Mouse (Mus musculus) MEL (cell line): ENCODE measurements around the gene Notch2. TPM values are rescaled to one million over a fixed set of nuclear protein-coding genes. Genes with fewer than 3 reads are reported as not detected.

ENCODE experiments used
- DNase-seq: peaks from one replicate; pipeline ENCODE4 v3.0.0; 2011; ENCODE audit warnings: low read depth, low spot score
- H3K27ac ChIP-seq: 2 replicates; pipeline ENCODE4 v1.5.1; 2012; ENCODE audit warnings: low read depth, mild to moderate bottlenecking, control low read depth, low read length, moderate library complexity; ENCODE audit not compliant: control insufficient read depth
- H3K27me3 ChIP-seq, 2 experiments: fragments of 150-350 bp in 1 of 2; sonication (generic) in 1 of 2; 2 replicates each; pipeline ENCODE4 v1.6.1; 2012; ENCODE audit warnings: low read length in 2 of 2, mild to moderate bottlenecking in 2 of 2, improper control_type of control experiment in 1 of 2, moderate library complexity in 1 of 2; ENCODE audit not compliant: insufficient read depth in 2 of 2, control insufficient read depth in 1 of 2
- H3K36me3 ChIP-seq, 2 experiments: 2 replicates each; pipeline ENCODE4 v1.6.1; 2012 to 2014; ENCODE audit warnings: low read length in 2 of 2, improper control_type of control experiment in 1 of 2, inconsistent platforms in 1 of 2, mild to moderate bottlenecking in 1 of 2; ENCODE audit not compliant: insufficient read depth in 2 of 2, control insufficient read depth in 1 of 2
- H3K4me1 ChIP-seq, 2 experiments: fragments of 150-350 bp in 1 of 2; sonication (generic) in 1 of 2; 2 replicates each; pipeline ENCODE4 v1.6.1; 2012; ENCODE audit warnings: low read length in 2 of 2, improper control_type of control experiment in 1 of 2, mild to moderate bottlenecking in 1 of 2; ENCODE audit not compliant: insufficient read depth in 2 of 2, control insufficient read depth in 1 of 2
- H3K4me3 ChIP-seq, 2 experiments: fragments of 150-350 bp in 1 of 2; sonication (generic) in 1 of 2; 2 replicates each; pipeline ENCODE4 v1.5.1; 2012; ENCODE audit warnings: low read depth in 2 of 2, low read length in 2 of 2, mild to moderate bottlenecking in 2 of 2, moderate library complexity in 2 of 2, control low read depth in 1 of 2, improper control_type of control experiment in 1 of 2; ENCODE audit not compliant: control insufficient read depth in 1 of 2, insufficient read depth in 1 of 2
- H3K79me2 ChIP-seq: 2 replicates; pipeline ENCODE4 v1.6.1; 2012; ENCODE audit warnings: mild to moderate bottlenecking, low read length, moderate library complexity; ENCODE audit not compliant: control insufficient read depth, poor library complexity, insufficient read depth
- H3K9ac ChIP-seq: 2 replicates; pipeline ENCODE4 v1.6.1; 2012; ENCODE audit warnings: low read depth, mild to moderate bottlenecking, control low read depth, low read length, moderate library complexity; ENCODE audit not compliant: control insufficient read depth, poor library complexity, severe bottlenecking
- H3K9me3 ChIP-seq: fragments of 150-350 bp; sonication (generic); replicated peaks from 2 replicates; pipeline ENCODE4 v1.6.1; 2012; ENCODE audit warnings: mild to moderate bottlenecking, low read length, improper control_type of control experiment, moderate library complexity; ENCODE audit not compliant: insufficient read depth
- BHLHE40 ChIP-seq: IDR thresholded peaks from 2 replicates; pipeline ENCODE4 v1.6.1; 2012; ENCODE audit warnings: low read depth, mild to moderate bottlenecking, inconsistent platforms, low read length, improper control_type of control experiment, borderline replicate concordance
- E2F4 ChIP-seq: IDR thresholded peaks from 2 replicates; pipeline ENCODE4 v1.6.1; 2011; ENCODE audit warnings: low read depth, low read length, improper control_type of control experiment, borderline replicate concordance
- ELF1 ChIP-seq: IDR thresholded peaks from 2 replicates; pipeline ENCODE4 v1.6.1; 2014; ENCODE audit warnings: low read depth, mild to moderate bottlenecking, inconsistent platforms, low read length, improper control_type of control experiment, moderate library complexity
- EP300 ChIP-seq, 2 experiments: IDR thresholded peaks; 2 replicates each; pipeline ENCODE4 v1.6.1; 2011; ENCODE audit warnings: improper control_type of control experiment in 2 of 2, low read length in 2 of 2, low read depth in 1 of 2, mild to moderate bottlenecking in 1 of 2
- GABPA ChIP-seq: IDR thresholded peaks from 2 replicates; pipeline ENCODE4 v1.6.1; 2012; ENCODE audit warnings: low read depth, mild to moderate bottlenecking, inconsistent platforms, low read length, improper control_type of control experiment, moderate library complexity
- GATA1 ChIP-seq: IDR thresholded peaks from 2 replicates; pipeline ENCODE4 v1.6.1; 2011; ENCODE audit warnings: low read depth, low read length, improper control_type of control experiment
- HCFC1 ChIP-seq: IDR thresholded peaks from 2 replicates; pipeline ENCODE4 v1.6.1; 2012; ENCODE audit warnings: low read depth, mild to moderate bottlenecking, inconsistent platforms, low read length, improper control_type of control experiment, moderate library complexity
- JUND ChIP-seq: IDR thresholded peaks from 2 replicates; pipeline ENCODE4 v1.6.1; 2011; ENCODE audit warnings: low read depth, mild to moderate bottlenecking, improper control_type of control experiment, low read length
- KAT2A ChIP-seq: conservative IDR thresholded peaks from 2 replicates; pipeline ENCODE4 v1.6.1; 2012; ENCODE audit warnings: low read depth, low read length, improper control_type of control experiment, inconsistent platforms
- MAZ ChIP-seq: IDR thresholded peaks from 2 replicates; pipeline ENCODE4 v1.6.1; 2012; ENCODE audit warnings: low read depth, mild to moderate bottlenecking, inconsistent platforms, low read length, improper control_type of control experiment
- MEF2A ChIP-seq: IDR thresholded peaks from 2 replicates; pipeline ENCODE4 v1.6.1; 2014; ENCODE audit warnings: low read depth, mild to moderate bottlenecking, inconsistent platforms, low read length, improper control_type of control experiment; ENCODE audit not compliant: poor library complexity, insufficient replicate concordance, severe bottlenecking; ENCODE audit errors: extremely low read depth
- MXI1 ChIP-seq: IDR thresholded peaks from 2 replicates; pipeline ENCODE4 v1.6.1; 2011; ENCODE audit warnings: mild to moderate bottlenecking, low read depth, low read length, improper control_type of control experiment
- NELFE ChIP-seq: IDR thresholded peaks from 2 replicates; pipeline ENCODE4 v1.6.1; 2011; ENCODE audit warnings: low read depth, low read length, improper control_type of control experiment
- NRF1 ChIP-seq: IDR thresholded peaks from 2 replicates; pipeline ENCODE4 v1.6.1; 2014; ENCODE audit warnings: low read depth, mild to moderate bottlenecking, inconsistent platforms, low read length, improper control_type of control experiment, moderate library complexity; ENCODE audit not compliant: poor library complexity, insufficient read depth, severe bottlenecking
- POLR2AphosphoS5 ChIP-seq: IDR thresholded peaks from 2 replicates; pipeline ENCODE4 v1.6.1; 2012; ENCODE audit warnings: low read depth, borderline replicate concordance, mild to moderate bottlenecking, inconsistent platforms, low read length, moderate library complexity, mixed read lengths
- RAD21 ChIP-seq: IDR thresholded peaks from 2 replicates; pipeline ENCODE4 v1.6.1; 2011; ENCODE audit warnings: mild to moderate bottlenecking, low read depth, low read length, improper control_type of control experiment
- RCOR1 ChIP-seq: IDR thresholded peaks from 2 replicates; pipeline ENCODE4 v1.6.1; 2012; ENCODE audit warnings: low read depth, mild to moderate bottlenecking, inconsistent platforms, low read length, improper control_type of control experiment
- SMC3 ChIP-seq: IDR thresholded peaks from 2 replicates; pipeline ENCODE4 v1.6.1; 2011; ENCODE audit warnings: low read depth, low read length, improper control_type of control experiment
- TCF12 ChIP-seq: IDR thresholded peaks from 2 replicates; pipeline ENCODE4 v1.6.1; 2014; ENCODE audit warnings: low read depth, mild to moderate bottlenecking, inconsistent platforms, low read length, improper control_type of control experiment, moderate library complexity
- UBTF ChIP-seq: IDR thresholded peaks from 2 replicates; pipeline ENCODE4 v1.6.1; 2012; ENCODE audit warnings: low read depth, mild to moderate bottlenecking, inconsistent platforms, low read length, improper control_type of control experiment, moderate library complexity, borderline replicate concordance; ENCODE audit not compliant: insufficient read depth
- USF1 ChIP-seq: IDR thresholded peaks from 2 replicates; pipeline ENCODE4 v1.6.1; 2014; ENCODE audit warnings: low read depth, mild to moderate bottlenecking, inconsistent platforms, low read length, improper control_type of control experiment, moderate library complexity
- ZKSCAN1 ChIP-seq: IDR thresholded peaks from 2 replicates; pipeline ENCODE4 v1.6.1; 2012; ENCODE audit warnings: low read depth, mild to moderate bottlenecking, inconsistent platforms, low read length, improper control_type of control experiment, moderate library complexity
- polyA plus RNA-seq, 2 experiments: library from polyadenylated mRNA; stranded (reverse) in 1 of 2; unstranded in 1 of 2; fragments of >175 nt in 1 of 2; fragments of >200 nt in 1 of 2; gene quantifications; 2 replicates each; pipeline versions ENCODE4 v1.2.1 to v1.2.4; 2012; ENCODE audit warnings: low replicate concordance in 2 of 2, low read depth in 1 of 2; ENCODE audit not compliant: insufficient read length in 2 of 2, insufficient read depth in 1 of 2, missing spikeins in 1 of 2
- total RNA-seq: library from RNA; depleted of rRNA; stranded (reverse); fragments of 300-350 nt; gene quantifications from 2 replicates; pipeline ENCODE4 v1.2.3, GENCODE M21; 2012

Notch2 gene
- total and polyA plus RNA-seq, 3 experiments: 16.2 to 36.6 (median 16.6) TPM

GRCm38 (mm10) chr3:98078816-98079215 is 65.5 kb downstream of the Notch2 start:
- no peaks in the 10 kb centered on the region for H3K27me3 ChIP-seq
- no peak overlapping the region for H3K27ac ChIP-seq
- no peak for DNase-seq
- H3K9me3 ChIP-seq: no peaks in the 10 kb centered on the region
- no peaks in the 10 kb centered on the region for H3K79me2 ChIP-seq
- TF ChIP-seq NRF1 (no peak), HCFC1 (no peak), UBTF (no peak), GATA1 (no peak), RAD21 (no peak), TCF12 (no peak), USF1 (no peak), MEF2A (no peak), ELF1 (no peak), JUND (no peak), ZKSCAN1 (no peak)
- H3K4me1 ChIP-seq: peaks cover 15 to 19% of the 10 kb centered on the region in 2 experiments
- H3K9ac ChIP-seq: no peak overlapping the region
- H3K4me3 ChIP-seq: no peak overlapping the region
- peaks cover 0 to 21% of the 10 kb centered on the region in 2 experiments for H3K36me3 ChIP-seq

DNA sequence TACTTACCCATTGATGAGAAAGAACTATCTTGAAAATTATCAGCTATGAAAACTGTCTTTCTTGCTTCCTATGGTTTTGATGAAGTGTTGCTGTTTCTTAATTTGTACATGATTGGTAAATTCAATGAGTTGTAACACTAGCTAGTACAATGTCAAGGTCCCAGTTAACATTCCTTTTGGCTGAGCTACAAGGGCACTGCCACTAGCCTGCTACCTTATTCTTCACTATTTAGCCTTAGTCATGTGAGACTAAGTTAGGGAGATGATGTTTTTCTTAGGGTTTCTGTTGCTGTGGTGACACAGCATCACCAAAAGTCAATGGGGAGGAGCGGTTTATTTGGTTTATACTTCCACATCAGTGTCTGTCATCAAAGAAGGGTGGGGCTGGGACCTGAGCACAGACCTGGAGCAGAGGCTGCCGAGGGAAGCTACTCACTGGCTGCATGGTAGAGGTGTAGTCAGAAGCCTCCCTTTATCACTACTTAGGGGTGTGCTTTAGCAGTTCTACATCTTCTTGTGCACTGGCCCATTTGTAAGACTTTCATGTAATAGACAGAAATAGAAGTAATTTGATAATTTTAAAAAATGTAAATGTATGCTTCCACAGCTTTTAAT is 66.4 kb downstream of the Notch2 start:
- H3K9me3 ChIP-seq: no peaks in the 10 kb centered on the region

More for the DNA sequence above, 66.4 kb downstream of the Notch2 start:
- H3K36me3 ChIP-seq: peaks cover 0 to 22% of the 10 kb centered on the region in 2 experiments
- no peak for TF ChIP-seq E2F4
- TF ChIP-seq MXI1: no peak
- TF ChIP-seq MAZ: no peak
- no peak for TF ChIP-seq GABPA
- no peak for TF ChIP-seq RAD21
- no peak for TF ChIP-seq BHLHE40
- TF ChIP-seq ZKSCAN1: no peak
- TF ChIP-seq EP300 (IDR thresholded peaks at IDR 0.05; ENCODE audit: low read depth in 1 of 2, low read length in 2 of 2): no peak
- no peak for TF ChIP-seq POLR2AphosphoS5
- TF ChIP-seq KAT2A: no peak
- no peak for TF ChIP-seq MEF2A
- no peak for TF ChIP-seq TCF12
- TF ChIP-seq SMC3: no peak
- TF ChIP-seq RCOR1: no peak
- TF ChIP-seq NELFE: no peak
- TF ChIP-seq, all 39 proteins: peak for 0
- Histone ChIP-seq H3K79me2 (no peaks in the 10 kb centered on the region), H3K4me3 (no peak overlapping the region), H3K9ac (no peak overlapping the region), H3K27me3 (no peaks in the 10 kb centered on the region), H3K4me1 (peaks cover 20 to 21% of the 10 kb centered on the region in 2 experiments), H3K27ac (no peak overlapping the region)
- peak; percentile 14 for DNase-seq
